Mouse (Mus musculus) bone marrow macrophage, adult 2 months (primary cell): ENCODE data around the gene Fsd1.

Experiments
- CTCF ChIP-seq: IDR thresholded peaks from 2 replicates; pipeline ENCODE4 v1.5.1; 2012; ENCODE audit warnings: low read depth, mild to moderate bottlenecking, low read length, moderate library complexity
- POLR2A ChIP-seq: IDR thresholded peaks from 2 replicates; pipeline ENCODE4 v1.6.1; 2012; ENCODE audit warnings: mild to moderate bottlenecking, low read depth, low read length, borderline replicate concordance

GRCm38 (mm10) chr17:55990278-55990898 is 4.1 kb downstream of the Fsd1 start:
- TF ChIP-seq CTCF (no peak), POLR2A (no peak)
